Mouse (Mus musculus) lung, postnatal 14 days (tissue): ENCODE results near the gene Tgfb1i1.
A peak's percentile ranks its signal among the peaks of the same experiment; 100 is the strongest.

Source experiments
- DNase-seq: peaks from one replicate; pipeline ENCODE4 v3.0.0; 2021

Tgfb1i1 gene

DNA sequence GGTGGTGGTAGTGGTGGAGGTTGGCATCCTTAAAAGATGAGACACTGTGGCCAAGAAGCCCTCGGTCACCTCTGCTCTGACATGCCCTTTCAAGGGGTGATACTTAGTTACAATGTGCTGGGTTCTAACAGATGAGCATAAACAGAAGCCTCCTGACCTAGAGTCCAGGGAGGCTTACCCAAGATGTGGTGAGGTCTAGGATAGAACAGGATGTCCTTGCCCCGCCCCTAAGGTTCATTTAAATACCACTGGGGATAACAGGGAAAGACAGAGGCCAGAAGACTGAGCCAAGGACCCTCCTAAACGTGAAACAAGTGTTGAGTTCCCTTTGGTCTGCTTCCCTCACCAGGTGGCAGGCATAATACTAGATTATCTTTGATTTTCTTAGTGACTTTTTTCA lies 49.9 kb downstream of the Tgfb1i1 start:
- DNase-seq = no peak

GRCm38 (mm10) chr7:128297291-128297616 lies 50.6 kb downstream of the Tgfb1i1 start:
- no peak for DNase-seq

GRCm38 (mm10) chr7:128297617-128298480 lies 51.2 kb downstream of the Tgfb1i1 start, which contains the start of gene BC017158:
TSS of gene BC017158 (minus strand) at chr7:128298170.
- DNase-seq = peak; percentile 76

GRCm38 (mm10) chr7:128298481-128299342 lies 52.1 kb downstream of the Tgfb1i1 start:
- no peak for DNase-seq

GRCm38 (mm10) chr7:128300952-128301351 lies 54.3 kb downstream of the Tgfb1i1 start:
- DNase-seq = no peak

DNA sequence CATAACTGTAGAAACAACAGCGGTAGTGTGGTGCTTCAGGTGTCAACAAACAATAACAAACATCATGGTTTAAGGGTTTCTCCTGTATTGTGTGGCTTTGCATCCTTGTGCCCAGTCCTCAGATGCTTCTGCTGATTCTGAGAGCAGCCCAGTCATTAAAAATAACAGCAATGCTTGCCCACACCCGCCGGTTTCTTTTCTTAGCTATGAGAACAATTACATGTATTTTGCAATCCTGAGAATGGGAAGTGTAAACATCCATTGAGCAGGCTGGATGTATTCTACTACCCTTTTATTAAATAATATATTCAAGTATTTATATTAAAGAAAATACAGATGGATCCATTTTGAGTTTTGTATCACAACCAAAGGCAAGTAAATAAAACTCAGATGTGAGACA lies 55.5 kb downstream of the Tgfb1i1 start:
- DNase-seq = no peak

DNA sequence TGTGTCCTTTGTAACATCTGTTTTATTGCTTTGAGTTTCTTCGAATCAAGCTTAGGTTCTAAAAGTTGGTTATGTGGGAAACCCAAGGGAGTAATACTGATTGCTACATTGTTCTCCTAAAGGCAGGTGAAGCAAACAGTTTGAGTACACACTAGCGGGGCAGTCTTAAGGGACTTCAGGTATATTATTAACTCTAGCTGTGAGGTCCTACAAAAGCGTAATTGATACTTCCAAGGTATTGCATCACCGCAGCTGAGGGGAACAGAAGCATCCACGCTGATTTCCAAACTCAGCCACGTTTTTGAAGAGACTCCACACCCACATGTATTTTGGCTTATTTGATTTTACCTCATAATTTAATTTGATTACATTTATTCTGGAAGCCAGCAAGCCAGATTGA lies 57.6 kb downstream of the Tgfb1i1 start:
- DNase-seq = no peak

- DNase-seq = peak; percentile 62
Observed at GRCm38 (mm10) chr7:128304907-128305306, 58.3 kb downstream of the Tgfb1i1 start.
